Mouse (Mus musculus) spleen, adult 2 months (tissue): ENCODE results near the gene Cog8. TPM values are rescaled to one million over a fixed set of nuclear protein-coding genes. Genes with fewer than 3 reads are reported as not detected.

Experiments
- DNase-seq, 2 experiments: peaks; one replicate each; pipeline versions ENCODE4 v3.0.0 to v3.0.0-alpha.2; 2012 to 2021; ENCODE audit warnings: low spot score in 2 of 2, low read depth in 1 of 2
- H3K27ac ChIP-seq: fragments of 200-500 bp; 2 replicates; pipeline ENCODE4 v1.5.1; 2012; ENCODE audit warnings: low read length, inconsistent platforms; ENCODE audit not compliant: insufficient read depth
- H3K27me3 ChIP-seq: fragments of 200-500 bp; 2 replicates; pipeline ENCODE4 v1.6.1; 2012; ENCODE audit warnings: mild to moderate bottlenecking, moderate library complexity, low read length, inconsistent platforms; ENCODE audit not compliant: control insufficient read depth, insufficient read depth
- H3K36me3 ChIP-seq: fragments of 200-500 bp; 2 replicates; pipeline ENCODE4 v1.6.1; 2012; ENCODE audit warnings: mild to moderate bottlenecking, low read length, inconsistent platforms; ENCODE audit not compliant: control insufficient read depth, insufficient read depth
- H3K4me1 ChIP-seq: fragments of 200-500 bp; 2 replicates; pipeline ENCODE4 v1.6.1; 2011; ENCODE audit warnings: inconsistent platforms; ENCODE audit not compliant: control insufficient read depth, insufficient read depth, insufficient read length
- H3K4me3 ChIP-seq: fragments of 200-500 bp; 2 replicates; pipeline ENCODE4 v1.5.1; 2011; ENCODE audit warnings: mild to moderate bottlenecking, inconsistent platforms; ENCODE audit not compliant: insufficient read depth, insufficient read length; ENCODE audit errors: extremely low read depth
- CTCF ChIP-seq: fragments of 200-500 bp; IDR thresholded peaks from 2 replicates; pipeline ENCODE4 v1.5.1; 2011; ENCODE audit warnings: mild to moderate bottlenecking, inconsistent platforms; ENCODE audit not compliant: insufficient read depth, insufficient read length, insufficient replicate concordance; ENCODE audit errors: extremely low read depth
- POLR2A ChIP-seq: fragments of 200-500 bp; IDR thresholded peaks from 2 replicates; pipeline ENCODE4 v1.6.1; 2011; ENCODE audit warnings: low read depth, low read length, inconsistent platforms
- WGBS: fragments of 180-500 bp; shearing (Covaris S2); methylation state at CpG from one replicate; pipeline ENCODE4 v1.1.7; 2018; 5-methylcytosine and 5-hydroxymethylcytosine counted together
- polyA plus RNA-seq: library from polyadenylated mRNA; depleted of rRNA; stranded (reverse); fragments of >200 nt; gene quantifications from 2 replicates; pipeline ENCODE4 v1.2.3, GENCODE M21; 2012; rRNA removed

Cog8 gene
- 31.6 and 32.7 TPM in 2 replicates for polyA plus RNA-seq

- Histone ChIP-seq H3K4me1 (peaks cover 2% of the 10 kb centered on the region), H3K27ac (peak within 1 kb of the TSS; percentile 81), H3K4me3 (peak within 1 kb of the TSS; percentile 85), H3K36me3 (peaks cover 22% of the 10 kb centered on the region), H3K27me3 (no peaks in the 10 kb centered on the region)
- peak; percentile 93 to 95 for DNase-seq
- peak; percentile 68; the same call in 1 of the 2 replicates for TF ChIP-seq POLR2A
- TF ChIP-seq CTCF = no peak
- WGBS = under 1% methylated on average over 88 of the region's 88 CpGs
Measured at GRCm38 (mm10) chr8:107056076-107056972, at the start of gene Cog8, which contains the start of gene Nip7. Gene Cog8, minus strand, starts transcription at chr8:107056689. Gene Nip7, plus strand, starts transcription at chr8:107056877.

GRCm38 (mm10) chr8:107104547-107104946 lies 48.1 kb upstream of the Cog8 start:
- TF ChIP-seq POLR2A (no peak), CTCF (peak; percentile 72; the same call in 1 of the 2 replicates)
- no peaks in the 10 kb centered on the region for H3K27me3 ChIP-seq
- no peaks in the 10 kb centered on the region for H3K36me3 ChIP-seq
- H3K4me3 ChIP-seq = no peak overlapping the region
- H3K4me1 ChIP-seq = no peaks in the 10 kb centered on the region
- DNase-seq = peak; percentile 15 to 68
- H3K27ac ChIP-seq = no peak overlapping the region
- WGBS = 21% methylated on average over 4 of the region's 4 CpGs

- whole genome bisulfite sequencing = 90% methylated on average over 2 of the region's 2 CpGs
- DNase-seq = no peak
- Histone ChIP-seq H3K27ac (no peak overlapping the region), H3K4me3 (no peak overlapping the region), H3K27me3 (no peaks in the 10 kb centered on the region), H3K36me3 (no peaks in the 10 kb centered on the region), H3K4me1 (no peaks in the 10 kb centered on the region)
- no peak for TF ChIP-seq POLR2A
- no peak for TF ChIP-seq CTCF
Measured at GRCm38 (mm10) chr8:107100635-107101034, 44.1 kb upstream of the Cog8 start.

GRCm38 (mm10) chr8:107096366-107097036 lies 40.0 kb upstream of the Cog8 start, which contains the start of gene Terf2:
Gene Terf2, minus strand, starts transcription at chr8:107096547.
- peak; percentile 83 to 91 for DNase-seq
- no peaks in the 10 kb centered on the region; the same call in 1 of the 2 replicates for H3K4me1 ChIP-seq
- peaks cover 9% of the 10 kb centered on the region for H3K36me3 ChIP-seq
- 3% methylated on average over 38 of the region's 39 CpGs for WGBS
- H3K27ac ChIP-seq = peak within 1 kb of the TSS; percentile 96
- peak within 1 kb of the TSS; percentile 95 for H3K4me3 ChIP-seq
- TF ChIP-seq POLR2A (no peak; the same call in 1 of the 2 replicates), CTCF (no peak)
- H3K27me3 ChIP-seq = no peaks in the 10 kb centered on the region

- peak overlapping the region; percentile 95 for H3K4me3 ChIP-seq
- WGBS = under 1% methylated on average over 46 of the region's 53 CpGs
- peaks cover 12% of the 10 kb centered on the region for H3K36me3 ChIP-seq
- no peak for TF ChIP-seq POLR2A
- TF ChIP-seq CTCF = no peak
- H3K27me3 ChIP-seq = no peaks in the 10 kb centered on the region
- peak in 1 of 2 experiments; percentile 32 for DNase-seq
- peak overlapping the region; percentile 96 for H3K27ac ChIP-seq
- no peaks in the 10 kb centered on the region; the same call in 1 of the 2 replicates for H3K4me1 ChIP-seq
Measured at GRCm38 (mm10) chr8:107095717-107096365, 39.4 kb upstream of the Cog8 start.

GRCm38 (mm10) chr8:107090531-107090930 lies 34.0 kb upstream of the Cog8 start:
- Histone ChIP-seq H3K4me3 (no peak overlapping the region), H3K27ac (no peak overlapping the region), H3K36me3 (peaks cover 16% of the 10 kb centered on the region), H3K4me1 (no peaks in the 10 kb centered on the region; the same call in 1 of the 2 replicates), H3K27me3 (no peaks in the 10 kb centered on the region)
- TF ChIP-seq POLR2A (no peak), CTCF (no peak)
- WGBS = 94% methylated on average over 7 of the region's 7 CpGs
- no peak for DNase-seq
